Mouse (Mus musculus) embryonic fibroblast, embryonic 13.5 days (primary cell): ENCODE data around the gene Cep85l.

Experiments
- CTCF ChIP-seq: IDR thresholded peaks from 2 replicates; pipeline ENCODE4 v1.5.1; 2011; ENCODE audit warnings: mild to moderate bottlenecking, control low read depth, low read length, moderate library complexity, borderline replicate concordance; ENCODE audit not compliant: insufficient read depth
- POLR2A ChIP-seq: IDR thresholded peaks from 2 replicates; pipeline ENCODE4 v1.6.1; 2011; ENCODE audit warnings: low read depth, mild to moderate bottlenecking, control low read depth, low read length, moderate library complexity

GRCm38 (mm10) chr10:53345508-53345907 lies 34.2 kb downstream of the Cep85l start:
- no peak for TF ChIP-seq CTCF
- no peak for TF ChIP-seq POLR2A
